Mouse (Mus musculus): Measurements from ENCODE around the gene Slc6a6. TPM values are rescaled to one million over a fixed set of nuclear protein-coding genes. Genes with fewer than 3 reads are reported as not detected.

The Slc6a6 gene
- polyA plus RNA-seq, 1 experiment from 2014 or later = 59.1 TPM

DNA sequence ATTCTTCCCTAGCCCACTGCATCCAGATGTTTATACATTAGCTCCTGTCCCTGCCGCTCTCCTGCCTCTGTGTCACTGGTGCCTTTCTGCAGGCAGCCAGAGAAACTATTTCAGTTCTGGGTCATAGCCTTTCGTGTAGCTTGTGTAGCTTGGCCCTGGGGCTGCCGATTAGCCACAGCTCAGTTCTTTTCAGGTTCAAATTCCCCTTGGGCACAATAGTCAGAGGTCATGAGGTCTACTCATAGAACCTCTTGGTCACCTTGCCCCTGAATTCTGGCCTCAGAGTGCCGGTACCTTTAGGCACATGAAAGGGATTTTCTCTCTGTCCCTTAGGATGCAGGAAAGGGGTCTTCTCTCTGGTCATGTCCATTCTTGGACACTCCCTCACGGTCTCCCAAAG, 62.9 kb downstream of the Slc6a6 start:
- Histone ChIP-seq H3K27ac (ENCODE audit: low read length) (no peak overlapping the region), H3K4me1 (ENCODE audit: control insufficient read depth, insufficient read depth, low read length) (no peaks in the 10 kb centered on the region), H3K4me2 (ENCODE audit: low read depth, low read length) (no peak overlapping the region), H3K4me3 (ENCODE audit: low read length) (no peak overlapping the region), H3K9ac (ENCODE audit: low read length) (no peak overlapping the region), H3K36me3 (ENCODE audit: control insufficient read depth, insufficient read depth) (peaks cover 47% of the 10 kb centered on the region), H3K27me3 (ENCODE audit: control insufficient read depth, insufficient read depth, low read length) (no peaks in the 10 kb centered on the region; the same call in 1 of the 2 replicates), H3K9me3 (replicated peaks; ENCODE audit: control insufficient read depth, low read length) (no peaks in the 10 kb centered on the region; the same call in 1 of the 2 replicates)
- ATAC-seq (replicated peaks; ENCODE audit: extremely low read depth, insufficient read depth, low FRiP score) = no peak
- 85% methylated on average over 5 of the region's 5 CpGs for WGBS

GRCm38 (mm10) chr6:91750976-91751375, 67.1 kb downstream of the Slc6a6 start:
- Histone ChIP-seq H3K27ac (ENCODE audit: low read length) (no peak overlapping the region), H3K4me2 (ENCODE audit: low read depth, low read length) (no peak overlapping the region), H3K27me3 (ENCODE audit: control insufficient read depth, insufficient read depth, low read length) (no peaks in the 10 kb centered on the region), H3K9ac (ENCODE audit: low read length) (no peak overlapping the region), H3K36me3 (ENCODE audit: control insufficient read depth, insufficient read depth) (peaks cover 43% of the 10 kb centered on the region), H3K4me3 (ENCODE audit: low read length) (no peak overlapping the region), H3K4me1 (ENCODE audit: control insufficient read depth, insufficient read depth, low read length) (peaks cover 5% of the 10 kb centered on the region), H3K9me3 (replicated peaks; ENCODE audit: control insufficient read depth, low read length) (no peaks in the 10 kb centered on the region; the same call in 1 of the 2 replicates)
- no peak for ATAC-seq (replicated peaks; ENCODE audit: extremely low read depth, insufficient read depth, low FRiP score)
- 73% methylated on average over 3 of the region's 3 CpGs for WGBS

- no peaks in the 10 kb centered on the region; the same call in 1 of the 2 replicates for H3K9me3 ChIP-seq (replicated peaks; ENCODE audit: control insufficient read depth, low read length)
- H3K27me3 ChIP-seq (ENCODE audit: control insufficient read depth, insufficient read depth, low read length) = no peaks in the 10 kb centered on the region
- H3K4me3 ChIP-seq (ENCODE audit: low read length) = no peak overlapping the region
- peaks cover 5% of the 10 kb centered on the region for H3K4me1 ChIP-seq (ENCODE audit: control insufficient read depth, insufficient read depth, low read length)
- H3K9ac ChIP-seq (ENCODE audit: low read length) = no peak overlapping the region
- WGBS = 59% methylated on average over 8 of the region's 8 CpGs
- peak; percentile 53 for ATAC-seq (replicated peaks; ENCODE audit: extremely low read depth, insufficient read depth, low FRiP score)
- H3K4me2 ChIP-seq (ENCODE audit: low read depth, low read length) = no peak overlapping the region
- H3K27ac ChIP-seq (ENCODE audit: low read length) = peak overlapping the region; percentile 56
- peaks cover 41% of the 10 kb centered on the region for H3K36me3 ChIP-seq (ENCODE audit: control insufficient read depth, insufficient read depth)
Measured at GRCm38 (mm10) chr6:91752884-91753283, 69.0 kb downstream of the Slc6a6 start.

- WGBS = 56% methylated on average over 6 of the region's 6 CpGs
- Histone ChIP-seq H3K4me3 (ENCODE audit: low read length) (no peak overlapping the region), H3K36me3 (ENCODE audit: control insufficient read depth, insufficient read depth) (peaks cover 30% of the 10 kb centered on the region), H3K9ac (ENCODE audit: low read length) (no peak overlapping the region), H3K4me2 (ENCODE audit: low read depth, low read length) (no peak overlapping the region), H3K9me3 (replicated peaks; ENCODE audit: control insufficient read depth, low read length) (no peaks in the 10 kb centered on the region), H3K27me3 (ENCODE audit: control insufficient read depth, insufficient read depth, low read length) (no peaks in the 10 kb centered on the region), H3K27ac (ENCODE audit: low read length) (no peak overlapping the region), H3K4me1 (ENCODE audit: control insufficient read depth, insufficient read depth, low read length) (peaks cover 5% of the 10 kb centered on the region)
- ATAC-seq (replicated peaks; ENCODE audit: extremely low read depth, insufficient read depth, low FRiP score) = 0 out of 2 replicates have a peak, but pooled peaks have one; percentile 28
Measured at GRCm38 (mm10) chr6:91754098-91754497, 70.2 kb downstream of the Slc6a6 start.

- no peak for ATAC-seq (replicated peaks; ENCODE audit: extremely low read depth, insufficient read depth, low FRiP score)
- Histone ChIP-seq H3K27me3 (ENCODE audit: control insufficient read depth, insufficient read depth, low read length) (no peaks in the 10 kb centered on the region), H3K4me2 (ENCODE audit: low read depth, low read length) (no peak overlapping the region), H3K9me3 (replicated peaks; ENCODE audit: control insufficient read depth, low read length) (no peaks in the 10 kb centered on the region), H3K36me3 (ENCODE audit: control insufficient read depth, insufficient read depth) (peaks cover 25% of the 10 kb centered on the region), H3K4me3 (ENCODE audit: low read length) (no peak overlapping the region), H3K9ac (ENCODE audit: low read length) (no peak overlapping the region), H3K27ac (ENCODE audit: low read length) (no peak overlapping the region), H3K4me1 (ENCODE audit: control insufficient read depth, insufficient read depth, low read length) (peaks cover 5% of the 10 kb centered on the region)
- 83% methylated on average over 12 of the region's 12 CpGs for WGBS
Measured at GRCm38 (mm10) chr6:91754845-91755244, 71.0 kb downstream of the Slc6a6 start.

GRCm38 (mm10) chr6:91762051-91762742, 78.3 kb downstream of the Slc6a6 start:
- no peak overlapping the region for H3K27ac ChIP-seq (ENCODE audit: low read length)
- H3K4me1 ChIP-seq (ENCODE audit: control insufficient read depth, insufficient read depth, low read length) = no peaks in the 10 kb centered on the region
- no peaks in the 10 kb centered on the region for H3K9me3 ChIP-seq (replicated peaks; ENCODE audit: control insufficient read depth, low read length)
- no peak overlapping the region for H3K4me2 ChIP-seq (ENCODE audit: low read depth, low read length)
- no peak overlapping the region for H3K4me3 ChIP-seq (ENCODE audit: low read length)
- WGBS = 76% methylated on average over 9 of the region's 9 CpGs
- ATAC-seq (replicated peaks; ENCODE audit: extremely low read depth, insufficient read depth, low FRiP score) = no peak
- H3K36me3 ChIP-seq (ENCODE audit: control insufficient read depth, insufficient read depth) = peaks cover 2% of the 10 kb centered on the region; the same call in 1 of the 2 replicates
- no peaks in the 10 kb centered on the region for H3K27me3 ChIP-seq (ENCODE audit: control insufficient read depth, insufficient read depth, low read length)
- H3K9ac ChIP-seq (ENCODE audit: low read length) = no peak overlapping the region

DNA sequence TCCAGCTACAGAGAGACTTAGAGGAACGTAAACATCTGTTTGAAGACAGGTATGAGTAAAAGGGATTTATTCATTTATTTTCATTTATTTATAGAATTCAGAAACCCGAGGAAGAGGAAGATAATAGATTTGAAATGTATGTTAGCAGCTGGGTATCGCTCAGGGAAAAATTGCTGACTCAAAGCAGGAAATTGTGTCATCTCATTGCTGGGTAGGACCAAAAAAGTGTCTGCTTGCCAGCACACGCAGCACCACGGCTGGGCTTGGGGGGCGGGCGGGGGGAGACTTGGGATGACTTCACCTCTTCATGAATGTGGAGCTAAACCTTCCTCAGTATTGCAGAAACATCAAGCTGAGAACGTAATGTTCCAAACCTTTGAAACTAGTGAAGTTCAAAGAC, 83.7 kb downstream of the Slc6a6 start:
- H3K27me3 ChIP-seq (ENCODE audit: control insufficient read depth, insufficient read depth, low read length) = no peaks in the 10 kb centered on the region
- no peak overlapping the region for H3K27ac ChIP-seq (ENCODE audit: low read length)
- no peak for ATAC-seq (replicated peaks; ENCODE audit: extremely low read depth, insufficient read depth, low FRiP score)
- no peak overlapping the region for H3K4me2 ChIP-seq (ENCODE audit: low read depth, low read length)
- no peak overlapping the region for H3K4me3 ChIP-seq (ENCODE audit: low read length)
- H3K9me3 ChIP-seq (replicated peaks; ENCODE audit: control insufficient read depth, low read length) = no peaks in the 10 kb centered on the region; the same call in 1 of the 2 replicates
- WGBS = 70% methylated on average over 8 of the region's 8 CpGs
- H3K36me3 ChIP-seq (ENCODE audit: control insufficient read depth, insufficient read depth) = peaks cover 19% of the 10 kb centered on the region
- no peak overlapping the region for H3K9ac ChIP-seq (ENCODE audit: low read length)
- no peaks in the 10 kb centered on the region for H3K4me1 ChIP-seq (ENCODE audit: control insufficient read depth, insufficient read depth, low read length)

DNA sequence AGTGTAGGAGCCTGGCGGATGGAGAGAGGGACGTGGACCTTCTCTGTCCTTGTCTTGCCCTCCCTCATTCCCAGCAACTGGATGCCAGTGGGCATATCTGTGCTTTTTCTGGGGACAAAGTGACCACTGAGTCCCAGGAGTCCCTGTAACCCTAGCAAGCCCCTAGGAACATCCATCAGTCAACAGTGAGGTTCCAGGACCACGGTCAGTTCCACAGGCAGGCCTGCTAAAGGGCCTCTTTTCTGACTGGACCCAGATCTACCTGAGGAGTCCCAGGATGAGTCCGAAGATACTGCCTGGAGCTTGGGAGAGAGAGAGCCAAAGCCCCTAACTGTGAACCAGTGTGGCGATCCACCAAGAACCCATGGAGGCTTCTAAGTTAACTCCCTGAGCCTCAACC, 90.1 kb downstream of the Slc6a6 start:
- H3K36me3 ChIP-seq (ENCODE audit: control insufficient read depth, insufficient read depth) = peaks cover 17% of the 10 kb centered on the region
- no peak for ATAC-seq (replicated peaks; ENCODE audit: extremely low read depth, insufficient read depth, low FRiP score)
- H3K9ac ChIP-seq (ENCODE audit: low read length) = no peak overlapping the region

GRCm38 (mm10) chr6:91776543-91776942, 92.7 kb downstream of the Slc6a6 start:
- Histone ChIP-seq H3K4me3 (ENCODE audit: low read length) (no peak overlapping the region), H3K27me3 (ENCODE audit: control insufficient read depth, insufficient read depth, low read length) (no peaks in the 10 kb centered on the region), H3K4me2 (ENCODE audit: low read depth, low read length) (no peak overlapping the region), H3K9me3 (replicated peaks; ENCODE audit: control insufficient read depth, low read length) (no peaks in the 10 kb centered on the region; the same call in 1 of the 2 replicates), H3K36me3 (ENCODE audit: control insufficient read depth, insufficient read depth) (peaks cover 9% of the 10 kb centered on the region), H3K4me1 (ENCODE audit: control insufficient read depth, insufficient read depth, low read length) (no peaks in the 10 kb centered on the region), H3K9ac (ENCODE audit: low read length) (no peak overlapping the region), H3K27ac (ENCODE audit: low read length) (no peak overlapping the region)
- WGBS = 12% methylated on average over 9 of the region's 9 CpGs
- ATAC-seq (replicated peaks; ENCODE audit: extremely low read depth, insufficient read depth, low FRiP score) = peak; percentile 52; the same call in 1 of the 2 replicates

More for the DNA sequence above, 90.1 kb downstream of the Slc6a6 start:
- H3K4me2 ChIP-seq (ENCODE audit: low read depth, low read length) = no peak overlapping the region
- H3K4me1 ChIP-seq (ENCODE audit: control insufficient read depth, insufficient read depth, low read length) = no peaks in the 10 kb centered on the region
- no peaks in the 10 kb centered on the region for H3K27me3 ChIP-seq (ENCODE audit: control insufficient read depth, insufficient read depth, low read length)
- 68% methylated on average over 5 of the region's 5 CpGs for WGBS
- H3K9me3 ChIP-seq (replicated peaks; ENCODE audit: control insufficient read depth, low read length) = no peaks in the 10 kb centered on the region; the same call in 1 of the 2 replicates
- no peak overlapping the region for H3K4me3 ChIP-seq (ENCODE audit: low read length)
- no peak overlapping the region for H3K27ac ChIP-seq (ENCODE audit: low read length)

Data from heart, embryonic 16.5 days (tissue).